Mouse (Mus musculus) heart, postnatal 0 days (tissue): Measurements from ENCODE around the gene S1pr1.
A peak's percentile ranks its signal among the peaks of the same experiment; 100 is the strongest.

Experiments used
- CTCF ChIP-seq: IDR thresholded peaks from 2 replicates; pipeline ENCODE4 v1.5.1; 2016; ENCODE audit warnings: antibody characterized with exemption, control low read depth, low read depth
- EP300 ChIP-seq: IDR thresholded peaks from 2 replicates; pipeline ENCODE4 v1.6.1; 2016; ENCODE audit warnings: antibody characterized with exemption, low read depth

DNA sequence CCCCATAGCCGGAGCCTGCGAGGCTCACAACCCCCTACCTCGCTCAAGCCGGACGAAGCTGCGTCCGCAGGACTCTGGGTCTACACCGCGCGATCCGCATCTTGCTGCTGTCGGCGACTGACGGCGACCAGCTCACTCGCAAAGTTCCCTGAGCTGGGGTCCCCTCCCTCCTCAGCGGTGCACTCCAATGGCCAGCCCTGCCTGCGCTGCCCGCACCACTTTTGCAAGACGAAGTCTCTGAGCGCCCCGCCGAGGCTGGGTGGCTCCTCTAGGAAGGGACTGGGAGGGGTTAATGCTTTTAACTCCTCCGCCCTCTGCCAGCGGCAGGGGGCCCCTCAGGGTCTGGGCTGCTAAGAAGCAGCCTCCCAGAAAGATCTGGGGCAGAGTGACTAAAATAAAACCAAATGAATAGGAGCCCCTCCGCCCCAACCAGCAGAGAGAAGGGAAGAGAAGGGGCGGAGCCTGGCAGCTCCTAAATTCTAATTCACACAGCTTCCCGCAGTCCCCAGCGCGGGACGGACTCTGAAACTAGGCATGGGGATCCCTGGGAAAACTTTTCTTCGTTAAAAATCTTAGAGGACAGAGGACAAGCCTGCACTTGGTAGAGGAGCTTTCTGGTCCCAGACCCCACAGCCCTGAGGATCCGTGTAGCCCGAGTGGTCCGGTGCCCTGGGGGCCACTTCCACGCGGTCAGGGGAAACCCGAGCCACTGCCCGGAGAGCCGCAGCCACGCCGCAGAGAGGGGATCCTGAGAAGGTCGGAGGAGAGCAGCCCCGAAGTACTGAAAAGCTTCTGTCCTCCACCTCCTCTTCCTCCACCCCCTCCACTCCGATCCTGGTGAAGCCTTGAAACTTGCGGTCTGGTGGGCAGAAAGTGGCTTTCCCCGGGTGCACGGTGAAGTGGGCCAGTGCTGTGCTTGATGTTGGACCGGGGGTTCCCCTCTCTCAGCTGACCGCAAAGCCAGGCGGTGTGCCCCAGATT is at the start of gene S1pr1:
- TF ChIP-seq CTCF (peak; percentile 39), EP300 (peak; percentile 13; the same call in 1 of the 2 replicates)
